Mouse (Mus musculus) megakaryocyte-erythroid progenitor cell, adult 5-6 weeks (primary cell): ENCODE measurements around the gene Pou6f1. TPM values are rescaled to one million over a fixed set of nuclear protein-coding genes. Genes with fewer than 3 reads are reported as not detected.
A peak's percentile ranks its signal among the peaks of the same experiment; 100 is the strongest.

Source experiments
- ATAC-seq: replicated peaks from 2 replicates; pipeline ENCODE4 v1.8.0; 2016; ENCODE audit warnings: mild to moderate bottlenecking, inconsistent platforms; ENCODE audit not compliant: severe bottlenecking, poor library complexity, low FRiP score, low TSS enrichment
- total RNA-seq, 2 experiments: library from RNA; stranded (forward) in 1 of 2; stranded (reverse) in 1 of 2; fragments of 200-1000, 215-1000 nt in 1 of 2; fragments of >200 nt in 1 of 2; fragmentation: Nextera tagmentation in 1 of 2; gene quantifications; 2 replicates each; pipeline ENCODE4 v1.2.3; 2014 to 2017

The Pou6f1 gene
- total RNA-seq, 2 experiments from 2014 or later, result 0.96 TPM; not detected in 1

GRCm38 (mm10) chr15:100539411-100539810 lies 60.4 kb downstream of the Pou6f1 start:
- ATAC-seq, result 0 out of 2 replicates have a peak, but pooled peaks have one; percentile 34

DNA sequence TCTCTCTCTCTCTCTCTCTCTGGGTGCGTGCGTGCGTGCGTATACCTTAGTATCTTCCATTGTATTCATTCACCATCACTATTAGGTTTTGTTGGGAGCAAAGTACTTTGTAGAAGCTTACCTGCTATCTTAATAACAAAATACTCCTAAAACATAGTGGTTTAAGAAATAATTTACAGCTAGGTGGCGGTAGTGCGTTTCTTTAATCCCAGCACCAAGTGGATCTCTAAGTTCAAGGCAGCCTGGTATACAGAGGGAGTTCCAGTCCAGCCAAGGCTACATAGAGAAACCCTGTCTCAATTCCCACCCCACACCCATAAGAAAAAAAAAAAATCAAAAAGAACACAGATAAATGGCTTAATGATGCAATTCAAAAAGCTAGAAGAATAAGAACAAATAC lies 61.9 kb downstream of the Pou6f1 start:
- peak; percentile 63; the same call in 1 of the 2 replicates for ATAC-seq

GRCm38 (mm10) chr15:100527900-100528299 lies 71.9 kb downstream of the Pou6f1 start:
- no peak for ATAC-seq

GRCm38 (mm10) chr15:100525405-100525804 lies 74.4 kb downstream of the Pou6f1 start:
- ATAC-seq, result no peak

Other genes with a start within 250 kb of the Pou6f1 start
- gene Methig1, start 246.8 kb downstream of the Pou6f1 start, total RNA-seq (2014; fragmentation: Nextera tagmentation), result not detected in 2 replicates
- gene Methig1, start 246.8 kb downstream of the Pou6f1 start, total RNA-seq (2017), result not detected in 2 replicates
- not detected in 2 replicates for gene Mettl7a2, start 246.8 kb downstream of the Pou6f1 start, total RNA-seq (2014; fragmentation: Nextera tagmentation)
- gene Mettl7a2, start 246.8 kb downstream of the Pou6f1 start, total RNA-seq (2017), result not detected in 2 replicates
- not detected in 2 replicates for gene Higd1c, start 235.4 kb downstream of the Pou6f1 start, total RNA-seq (2014; fragmentation: Nextera tagmentation)
- not detected in 2 replicates for gene Higd1c, start 235.4 kb downstream of the Pou6f1 start, total RNA-seq (2017)
- not detected in 2 replicates for gene Gm5475, start 177.8 kb downstream of the Pou6f1 start, total RNA-seq (2014; fragmentation: Nextera tagmentation)
- gene Gm5475, start 177.8 kb downstream of the Pou6f1 start, total RNA-seq (2017), result not detected in 2 replicates
- 67.0 and 82.9 TPM in 2 replicates for gene Slc11a2, start 174.9 kb downstream of the Pou6f1 start, total RNA-seq (2014; fragmentation: Nextera tagmentation)
- gene Slc11a2, start 174.9 kb downstream of the Pou6f1 start, total RNA-seq (2017), result 29.2 and 32.5 TPM in 2 replicates
- gene Letmd1, start 131.0 kb downstream of the Pou6f1 start, total RNA-seq (2014; fragmentation: Nextera tagmentation), result 42.9 and 43.9 TPM in 2 replicates
- 19.5 and 23.3 TPM in 2 replicates for gene Letmd1, start 131.0 kb downstream of the Pou6f1 start, total RNA-seq (2017)
- 1.7 and 1.9 TPM in 2 replicates for gene Csrnp2, start 104.5 kb downstream of the Pou6f1 start, total RNA-seq (2014; fragmentation: Nextera tagmentation)
- gene Csrnp2, start 104.5 kb downstream of the Pou6f1 start, total RNA-seq (2017), result 2.2 and 3.1 TPM in 2 replicates
- 14.0 and 21.7 TPM in 2 replicates for gene Tfcp2, start 48.0 kb downstream of the Pou6f1 start, total RNA-seq (2014; fragmentation: Nextera tagmentation)
- gene Tfcp2, start 48.0 kb downstream of the Pou6f1 start, total RNA-seq (2017), result 18.5 and 33.1 TPM in 2 replicates
- gene Dazap2, start 15.4 kb upstream of the Pou6f1 start, total RNA-seq (2014; fragmentation: Nextera tagmentation), result 208 and 229 TPM in 2 replicates
- 148 and 159 TPM in 2 replicates for gene Dazap2, start 15.4 kb upstream of the Pou6f1 start, total RNA-seq (2017)
- 3.3 and 4.4 TPM in 2 replicates for gene Smagp, start 37.0 kb upstream of the Pou6f1 start, total RNA-seq (2014; fragmentation: Nextera tagmentation)
- 4.8 TPM in 1 of 2 replicates, not detected in the other for gene Smagp, start 37.0 kb upstream of the Pou6f1 start, total RNA-seq (2017)
- gene Bin2, start 69.6 kb upstream of the Pou6f1 start, total RNA-seq (2014; fragmentation: Nextera tagmentation), result 33.2 and 37.0 TPM in 2 replicates
- 57.3 and 57.4 TPM in 2 replicates for gene Bin2, start 69.6 kb upstream of the Pou6f1 start, total RNA-seq (2017)
- gene Cela1, start 87.9 kb upstream of the Pou6f1 start, total RNA-seq (2014; fragmentation: Nextera tagmentation), result 124 and 168 TPM in 2 replicates
- gene Cela1, start 87.9 kb upstream of the Pou6f1 start, total RNA-seq (2017), result 87.7 and 112 TPM in 2 replicates
- 22.4 and 22.6 TPM in 2 replicates for gene Galnt6, start 129.4 kb upstream of the Pou6f1 start, total RNA-seq (2014; fragmentation: Nextera tagmentation)
- gene Galnt6, start 129.4 kb upstream of the Pou6f1 start, total RNA-seq (2017), result 26.6 and 39.5 TPM in 2 replicates
- 0.26 and 3.1 TPM in 2 replicates for gene Slc4a8, start 161.8 kb upstream of the Pou6f1 start, total RNA-seq (2014; fragmentation: Nextera tagmentation)
- gene Slc4a8, start 161.8 kb upstream of the Pou6f1 start, total RNA-seq (2017), result 0.33 TPM in 1 of 2 replicates, not detected in the other